Mouse (Mus musculus) ES-Bruce4 (cell line): Measurements from ENCODE around the gene Urb2. TPM values are rescaled to one million over a fixed set of nuclear protein-coding genes. Genes with fewer than 3 reads are reported as not detected.

Experiments
- H3K27ac ChIP-seq: 2 replicates; pipeline ENCODE4 v1.5.1; 2012; ENCODE audit warnings: low read length, inconsistent platforms; ENCODE audit not compliant: insufficient read depth
- H3K27me3 ChIP-seq: 2 replicates; pipeline ENCODE4 v1.6.1; 2012; ENCODE audit warnings: mild to moderate bottlenecking, low read length, inconsistent platforms; ENCODE audit not compliant: control insufficient read depth, poor library complexity, insufficient read depth, severe bottlenecking
- H3K36me3 ChIP-seq: 2 replicates; pipeline ENCODE4 v1.6.1; 2012; ENCODE audit warnings: inconsistent platforms, mild to moderate bottlenecking, low read length, moderate library complexity; ENCODE audit not compliant: control insufficient read depth, poor library complexity, insufficient read depth, severe bottlenecking
- H3K4me1 ChIP-seq: one replicate; pipeline ENCODE4 v1.8.1; 2011; ENCODE audit warnings: low read length; ENCODE audit not compliant: control insufficient read depth, insufficient read depth
- H3K4me3 ChIP-seq: 2 replicates; pipeline ENCODE4 v1.5.1; 2011; ENCODE audit warnings: low read depth, mild to moderate bottlenecking, low read length
- H3K9ac ChIP-seq: 2 replicates; pipeline ENCODE4 v1.6.1; 2012; ENCODE audit warnings: low read depth, mild to moderate bottlenecking, inconsistent platforms; ENCODE audit not compliant: poor library complexity, severe bottlenecking
- H3K9me3 ChIP-seq: replicated peaks from 2 replicates; pipeline ENCODE4 v1.6.1; 2012; ENCODE audit warnings: mild to moderate bottlenecking, low read length, inconsistent platforms; ENCODE audit not compliant: control insufficient read depth, poor library complexity, insufficient read depth, severe bottlenecking
- CTCF ChIP-seq: IDR thresholded peaks from one replicate; pipeline ENCODE4 v1.8.1; 2011; ENCODE audit warnings: low read depth, low read length
- EP300 ChIP-seq: IDR thresholded peaks from 2 replicates; pipeline ENCODE4 v1.6.1; 2011; ENCODE audit warnings: low read depth, low read length; ENCODE audit not compliant: insufficient read depth
- POLR2A ChIP-seq: IDR thresholded peaks from one replicate; pipeline ENCODE4 v1.8.1; 2011; ENCODE audit warnings: low read length; ENCODE audit not compliant: insufficient read depth
- polyA plus RNA-seq: library from polyadenylated mRNA; stranded (reverse); fragments of >200 nt; gene quantifications from 2 replicates; pipeline ENCODE4 v1.2.4, GENCODE M21; 2011; ENCODE audit warnings: low read depth; ENCODE audit not compliant: missing spikeins, insufficient read depth, insufficient read length

Gene Urb2
- polyA plus RNA-seq, 1 experiment = 48.5 TPM

DNA sequence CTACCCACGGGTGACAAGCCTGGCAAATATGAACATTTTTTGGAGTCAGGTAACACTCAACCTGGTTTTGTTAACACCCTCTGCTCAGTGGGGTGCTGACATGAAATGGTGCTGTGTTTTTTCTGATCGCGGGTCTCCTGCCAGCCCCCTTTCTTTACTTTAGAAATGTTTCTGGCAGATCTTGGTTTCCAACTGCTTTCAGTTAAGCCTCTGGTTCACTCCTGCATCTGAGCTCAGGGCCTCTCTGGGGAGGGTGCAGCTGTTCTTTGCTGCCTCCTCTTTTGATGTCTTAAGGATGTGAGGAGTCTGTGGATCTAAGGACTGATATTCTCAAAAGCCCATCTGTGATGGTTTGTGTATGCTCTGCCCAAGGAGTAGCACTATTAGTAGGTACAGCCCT lies 55.1 kb downstream of the Urb2 start:
- no peaks in the 10 kb centered on the region for H3K36me3 ChIP-seq
- H3K4me1 ChIP-seq = no peaks in the 10 kb centered on the region
- no peak overlapping the region for H3K9ac ChIP-seq
- no peak overlapping the region for H3K4me3 ChIP-seq
- H3K9me3 ChIP-seq = no peaks in the 10 kb centered on the region
- TF ChIP-seq EP300 (no peak), POLR2A (no peak), CTCF (no peak)
- H3K27me3 ChIP-seq = no peaks in the 10 kb centered on the region
- H3K27ac ChIP-seq = no peak overlapping the region

DNA sequence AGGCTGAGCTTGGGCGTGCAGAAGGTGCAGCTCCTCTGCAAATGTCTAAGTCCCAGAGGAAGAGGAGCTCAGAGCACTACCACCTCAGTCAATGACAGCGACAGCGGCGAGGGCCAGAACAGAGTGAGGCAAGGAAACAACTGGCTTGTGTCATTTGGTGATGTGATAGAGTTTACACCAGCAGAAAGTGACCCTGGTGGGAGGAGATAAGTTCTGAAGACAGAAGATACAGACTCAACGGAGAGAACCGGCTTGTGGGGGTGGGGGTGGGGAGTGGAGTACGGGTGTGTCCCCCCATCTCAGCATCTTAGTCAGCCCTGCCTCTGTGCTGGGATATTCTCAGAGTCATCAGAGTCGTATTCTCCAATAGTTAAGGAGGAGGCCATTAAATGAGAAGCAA lies 56.1 kb downstream of the Urb2 start:
- H3K27me3 ChIP-seq = no peaks in the 10 kb centered on the region
- no peaks in the 10 kb centered on the region for H3K36me3 ChIP-seq
- no peaks in the 10 kb centered on the region for H3K4me1 ChIP-seq
- no peak overlapping the region for H3K4me3 ChIP-seq
- no peak overlapping the region for H3K9ac ChIP-seq
- TF ChIP-seq CTCF (no peak), POLR2A (no peak), EP300 (no peak)
- H3K27ac ChIP-seq = no peak overlapping the region
- no peaks in the 10 kb centered on the region for H3K9me3 ChIP-seq

DNA sequence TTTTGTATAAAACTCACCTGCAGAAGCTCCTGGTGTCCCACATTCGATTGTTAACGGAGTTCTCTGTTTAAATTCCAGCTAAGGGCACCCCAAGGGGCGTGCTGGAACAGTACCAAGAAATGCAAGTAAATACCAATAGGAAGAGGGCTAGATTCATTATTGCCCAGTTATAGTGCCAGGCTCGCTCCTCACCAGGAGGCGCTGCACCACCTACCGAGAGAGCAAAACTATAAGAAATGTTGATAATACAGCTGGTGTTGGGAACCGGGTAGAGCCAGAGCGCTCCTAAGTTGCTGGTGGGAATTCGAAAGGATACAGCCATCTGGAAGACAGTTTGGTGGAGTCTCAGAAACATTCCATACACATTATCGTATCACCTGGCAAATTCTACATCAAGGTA lies 56.7 kb downstream of the Urb2 start:
- no peaks in the 10 kb centered on the region for H3K9me3 ChIP-seq
- H3K4me3 ChIP-seq = no peak overlapping the region
- TF ChIP-seq CTCF (peak; percentile 26), EP300 (no peak)

DNA sequence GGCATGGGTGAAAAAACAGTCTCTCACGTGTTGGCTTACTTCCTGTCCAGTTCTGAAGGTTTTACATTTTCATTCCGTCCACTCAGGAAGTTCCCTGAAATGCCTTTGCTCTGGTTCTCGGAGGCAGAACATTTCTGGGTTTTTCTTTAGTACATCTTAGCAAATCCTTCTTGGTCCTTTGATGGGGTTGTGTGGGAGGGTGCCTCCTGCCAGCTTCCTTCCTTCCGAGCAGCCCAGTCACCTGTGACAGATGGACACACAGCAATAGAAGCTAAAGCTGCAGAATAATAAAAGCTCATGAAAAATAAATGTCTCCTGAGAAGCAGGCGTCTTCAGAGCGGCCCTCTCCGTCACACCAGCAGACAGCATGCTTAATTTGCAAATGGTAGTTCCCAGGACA lies 57.7 kb downstream of the Urb2 start:
- no peak overlapping the region for H3K4me3 ChIP-seq
- no peak overlapping the region for H3K9ac ChIP-seq
- no peaks in the 10 kb centered on the region for H3K9me3 ChIP-seq
- TF ChIP-seq POLR2A (no peak), EP300 (no peak), CTCF (no peak)
- H3K36me3 ChIP-seq = no peaks in the 10 kb centered on the region
- H3K27me3 ChIP-seq = no peaks in the 10 kb centered on the region
- H3K27ac ChIP-seq = no peak overlapping the region
- no peaks in the 10 kb centered on the region for H3K4me1 ChIP-seq

More for the DNA sequence above, 56.7 kb downstream of the Urb2 start:
- Histone ChIP-seq H3K4me1 (no peaks in the 10 kb centered on the region), H3K9ac (no peak overlapping the region), H3K27ac (no peak overlapping the region), H3K36me3 (no peaks in the 10 kb centered on the region), H3K27me3 (no peaks in the 10 kb centered on the region)

DNA sequence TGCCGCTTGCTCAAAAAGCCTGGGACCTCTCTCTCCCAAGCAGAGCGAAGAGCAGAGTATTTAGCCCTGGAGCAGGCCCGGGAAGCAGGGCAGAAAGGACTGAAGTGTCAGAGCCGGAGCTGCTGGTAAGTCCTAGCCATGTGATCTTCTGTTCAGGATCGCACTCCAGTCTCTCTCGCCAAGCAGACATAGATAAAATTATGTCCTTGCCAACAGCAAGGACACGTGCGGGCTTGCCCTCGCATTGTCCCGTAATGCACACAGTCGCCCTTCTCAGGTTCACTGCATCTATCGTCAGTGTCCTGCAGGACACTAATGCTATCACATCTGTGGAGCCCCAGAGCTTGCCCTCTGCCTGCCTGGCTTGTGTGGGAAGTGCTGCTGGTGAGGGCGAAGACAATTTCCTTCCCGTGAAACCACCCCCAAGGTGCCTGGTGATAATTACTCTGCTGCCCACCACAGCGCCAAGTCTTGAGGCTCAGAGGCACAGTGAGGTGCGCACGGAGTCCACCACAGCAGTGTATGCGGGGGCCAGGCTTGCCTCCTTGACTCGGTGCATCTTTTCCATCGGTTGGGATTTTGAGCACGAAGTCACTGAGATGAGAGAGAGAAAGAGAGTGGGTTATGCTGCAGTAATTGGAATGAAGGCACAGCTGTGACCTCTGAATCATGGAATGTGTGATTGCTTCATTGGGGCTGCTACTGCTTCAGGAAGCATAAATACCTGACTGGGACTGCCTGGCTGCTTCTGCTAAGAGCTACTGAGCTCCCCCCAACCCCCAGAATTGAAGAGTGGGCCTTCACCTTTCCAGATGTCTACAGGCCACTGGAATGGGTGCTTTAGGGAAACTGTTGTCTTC lies 59.4 kb downstream of the Urb2 start:
- H3K9me3 ChIP-seq = no peaks in the 10 kb centered on the region
- H3K27ac ChIP-seq = no peak overlapping the region
- no peaks in the 10 kb centered on the region for H3K36me3 ChIP-seq
- no peak overlapping the region for H3K4me3 ChIP-seq
- TF ChIP-seq EP300 (no peak), CTCF (no peak)
- no peaks in the 10 kb centered on the region for H3K4me1 ChIP-seq
- H3K9ac ChIP-seq = no peak overlapping the region
- no peaks in the 10 kb centered on the region for H3K27me3 ChIP-seq

DNA sequence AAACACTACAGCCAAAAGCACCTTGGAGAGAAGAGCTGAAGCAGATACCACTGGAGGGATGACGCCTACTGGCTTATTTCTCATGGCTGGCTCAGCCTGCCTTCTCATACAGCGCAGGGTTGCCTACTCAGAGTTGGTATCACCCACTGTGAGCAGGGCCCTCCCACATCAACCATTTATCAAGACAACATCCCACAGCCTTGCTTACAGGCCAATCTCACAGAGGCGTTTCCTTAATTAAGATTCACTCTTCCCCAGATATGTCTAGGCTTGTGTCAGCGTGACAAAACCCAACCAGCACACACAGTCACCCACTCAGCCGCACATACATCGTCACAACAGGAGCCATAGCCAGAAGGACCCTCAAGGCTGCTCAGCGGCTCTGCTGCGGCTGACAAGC lies 61.3 kb downstream of the Urb2 start:
- Histone ChIP-seq H3K27ac (no peak overlapping the region), H3K27me3 (no peaks in the 10 kb centered on the region), H3K4me1 (peaks cover 8% of the 10 kb centered on the region), H3K4me3 (no peak overlapping the region), H3K36me3 (no peaks in the 10 kb centered on the region), H3K9ac (no peak overlapping the region), H3K9me3 (no peaks in the 10 kb centered on the region)
- TF ChIP-seq EP300 = no peak
- TF ChIP-seq POLR2A = no peak
- no peak for TF ChIP-seq CTCF
